Mouse (Mus musculus) cerebellum, postnatal 14 days (tissue): ENCODE results near the gene Pln.

ENCODE experiments used
- DNase-seq, 2 experiments: peaks; one replicate each; pipeline ENCODE4 v3.0.0; 2021; ENCODE audit warnings: mixed read lengths in 2 of 2

Gene Pln

DNA sequence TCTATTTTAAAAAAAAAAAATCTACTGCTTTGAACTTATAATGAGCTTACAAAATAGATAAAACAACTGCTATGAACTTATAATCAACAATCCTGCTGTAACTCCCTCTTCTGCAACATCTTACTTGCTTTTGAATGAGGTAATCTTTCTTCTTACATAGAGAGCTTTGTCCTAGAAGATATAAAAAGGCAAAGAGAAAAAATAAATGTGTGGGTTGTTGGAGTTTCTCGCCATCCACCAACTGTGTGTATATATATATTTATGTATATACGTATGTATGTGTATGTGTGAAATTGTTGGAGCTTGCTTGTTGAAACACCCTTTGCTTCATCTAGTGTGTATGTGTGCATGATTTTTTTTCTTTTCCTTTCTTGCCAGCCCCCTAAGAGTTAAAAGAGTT lies 29.8 kb downstream of the Pln start:
- DNase-seq = no peak

DNA sequence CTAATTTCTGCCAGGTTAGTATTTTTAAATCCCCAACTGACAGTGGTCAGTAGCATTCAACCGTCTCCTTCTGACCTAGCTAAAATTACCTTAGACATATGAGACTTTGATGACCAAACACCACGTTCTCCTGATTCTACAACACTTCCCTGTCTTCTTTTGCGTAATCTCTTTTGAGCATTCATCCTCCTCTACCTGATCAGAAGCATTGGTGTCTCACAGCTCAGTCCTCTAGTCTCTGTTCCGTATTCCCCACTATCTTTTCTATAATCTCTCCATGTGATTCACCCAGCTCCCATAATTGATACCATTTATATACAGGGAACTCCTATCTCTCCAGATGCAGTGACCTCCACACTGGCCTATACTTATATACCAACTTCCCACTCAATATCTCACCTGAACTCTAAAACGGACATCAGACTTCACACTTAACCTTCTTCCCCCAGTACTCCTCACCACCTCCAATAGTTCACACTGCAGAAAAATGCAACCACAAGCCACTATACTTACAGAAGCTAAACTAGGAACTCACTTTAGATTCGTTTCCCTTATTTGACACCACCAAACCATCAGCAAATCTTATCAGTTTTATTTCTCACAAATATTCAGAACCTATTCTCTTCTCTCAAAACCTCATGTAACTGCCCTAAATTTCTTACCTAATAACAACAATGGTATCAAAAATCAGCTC lies 36.6 kb downstream of the Pln start:
- no peak for DNase-seq

DNA sequence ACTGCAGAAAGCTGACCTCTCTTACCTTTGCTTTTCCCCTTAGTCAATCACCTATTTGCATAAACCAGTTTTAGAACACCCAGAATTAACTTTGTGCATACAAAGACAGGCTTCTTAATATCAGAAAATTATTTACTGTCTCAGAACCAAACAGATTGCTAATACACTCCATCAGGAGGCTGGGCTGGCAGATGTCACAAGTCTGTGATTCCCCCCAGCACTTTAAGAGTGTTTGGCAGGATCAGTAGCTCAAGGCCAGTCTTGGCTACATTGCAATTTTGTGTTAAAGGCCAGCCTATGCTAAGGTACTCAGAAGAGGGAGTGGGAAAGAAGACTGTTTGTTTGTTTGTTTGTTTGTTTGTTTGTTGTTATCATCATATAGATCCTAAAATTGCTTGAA lies 39.6 kb downstream of the Pln start:
- DNase-seq = peak; percentile 37 to 57

DNA sequence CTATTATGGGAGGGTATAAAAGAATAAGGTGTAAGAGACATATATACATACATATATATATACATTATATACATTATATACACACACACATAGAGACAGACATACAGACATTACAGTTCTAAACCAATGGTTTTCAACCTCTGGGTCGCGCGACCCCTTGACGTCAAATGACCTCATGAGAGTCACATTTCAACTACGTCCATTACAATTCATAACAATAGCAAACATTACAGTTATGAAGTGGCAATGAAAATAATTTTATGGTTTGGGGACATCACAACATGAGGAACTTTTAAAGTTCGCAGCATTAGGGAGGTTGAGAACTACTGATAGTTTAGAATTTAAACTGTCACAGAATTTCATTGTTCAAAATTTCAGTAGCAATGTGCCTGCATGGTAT lies 40.8 kb downstream of the Pln start:
- no peak for DNase-seq

DNA sequence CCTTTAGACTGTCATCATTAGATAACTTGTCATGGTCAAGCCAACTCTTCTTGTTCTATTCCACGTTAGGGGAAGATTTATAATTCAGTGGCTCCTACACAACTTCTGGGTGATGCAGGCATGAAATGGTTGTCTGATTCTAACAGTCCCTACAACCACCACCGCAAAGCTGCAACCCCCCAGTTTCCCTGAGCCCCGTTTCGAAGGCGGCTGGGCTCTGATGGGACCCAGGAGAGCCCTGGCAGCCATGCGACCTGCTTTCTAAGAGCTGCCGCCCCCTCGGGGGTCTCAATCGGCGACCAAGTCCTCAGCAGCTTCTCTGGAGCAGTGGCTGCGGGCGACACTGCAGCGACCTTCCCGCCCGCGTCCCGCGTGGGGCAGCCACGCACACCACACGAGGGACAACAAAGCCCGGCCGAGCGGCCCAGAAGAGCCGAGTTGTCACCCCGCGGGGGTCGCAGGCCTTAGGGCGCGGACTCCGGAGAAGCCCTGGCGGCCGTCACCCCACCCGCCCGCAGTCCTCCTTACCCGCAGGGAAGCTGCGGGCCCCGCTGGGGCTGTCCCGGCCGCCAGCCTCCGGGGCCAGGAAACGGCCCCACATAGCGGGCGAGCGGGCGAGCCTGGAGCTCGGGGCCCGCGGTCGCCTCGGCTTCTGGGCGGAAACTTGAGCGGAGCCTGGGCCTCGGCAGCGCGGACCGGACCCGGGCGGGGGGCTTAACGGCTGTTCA lies 41.7 kb downstream of the Pln start:
- peak; percentile 76 for DNase-seq

DNA sequence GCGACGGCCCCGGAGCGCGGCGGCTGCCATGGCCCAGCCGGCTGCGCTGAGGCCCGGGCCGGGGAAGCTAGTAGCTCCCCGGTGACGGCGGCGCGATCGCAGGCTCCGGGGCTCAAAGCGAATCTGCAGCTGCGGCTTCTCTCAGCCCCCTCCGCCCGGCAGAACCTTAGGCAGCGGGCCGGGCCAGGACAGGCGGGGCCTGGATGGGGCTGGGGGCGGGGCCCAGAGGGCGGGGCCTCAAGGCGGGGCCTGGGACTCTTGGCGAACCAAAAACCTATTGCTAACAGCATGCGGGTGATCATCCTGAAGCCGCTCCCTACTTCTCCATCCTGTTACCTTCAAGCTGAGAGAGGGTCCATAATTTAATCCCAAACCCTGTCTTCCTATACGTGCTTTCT lies 42.2 kb downstream of the Pln start, which contains the start of gene Cep85l:
Gene Cep85l (minus strand): TSS at position 239 of the 398 bp plus-strand sequence.
- peak; percentile 94 to 95 for DNase-seq

DNA sequence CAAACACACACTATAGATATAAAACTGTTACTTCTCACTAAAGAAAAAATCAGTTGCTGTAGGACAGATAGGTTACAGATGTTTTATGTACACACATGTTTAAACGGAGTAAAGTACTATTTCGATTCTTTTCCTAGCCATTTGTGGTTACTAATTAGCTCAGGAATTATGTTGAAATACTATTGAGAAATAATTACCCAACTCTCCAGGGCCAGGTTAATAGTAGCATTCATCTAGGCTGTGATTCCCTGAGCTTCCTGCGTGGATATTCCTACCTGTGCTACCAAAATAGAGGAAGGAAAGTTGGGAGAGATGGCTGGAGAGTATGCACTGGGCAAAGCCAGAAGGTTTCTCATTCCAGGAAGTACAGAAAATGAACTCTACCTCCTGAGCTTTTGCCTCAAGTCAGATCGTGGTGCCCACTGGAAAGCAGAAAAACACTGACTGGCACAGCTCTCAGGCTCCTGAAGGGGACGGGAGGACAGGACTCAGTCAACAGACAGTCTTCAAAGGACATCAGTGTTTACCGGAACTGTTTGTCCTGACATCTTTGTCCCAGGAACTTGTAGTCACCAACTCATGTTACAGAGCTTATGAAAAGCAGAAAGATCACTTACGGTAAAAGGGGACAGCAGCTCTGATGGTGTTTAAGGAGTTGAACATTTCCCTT lies 45.4 kb downstream of the Pln start:
- DNase-seq = no peak

DNA sequence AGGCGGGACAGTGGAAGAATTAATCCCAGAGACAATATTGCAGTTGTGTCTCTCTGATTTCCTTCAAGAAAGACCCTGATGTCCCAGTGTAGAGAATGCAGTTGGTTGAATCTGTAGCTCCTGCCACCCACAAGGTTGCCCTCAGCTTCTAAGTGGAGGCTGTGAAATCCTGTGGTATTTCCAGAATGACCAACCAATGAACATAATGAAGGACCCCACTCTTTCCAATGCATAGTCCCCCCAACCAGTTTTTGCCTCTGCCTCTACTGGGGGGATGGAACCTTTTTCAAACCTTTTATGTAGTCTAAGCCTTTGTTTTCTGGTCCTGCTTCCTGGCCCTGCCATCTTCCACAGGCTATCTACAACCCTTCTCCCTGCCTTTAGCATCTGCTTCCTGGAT lies 47.4 kb downstream of the Pln start:
- no peak for DNase-seq

DNA sequence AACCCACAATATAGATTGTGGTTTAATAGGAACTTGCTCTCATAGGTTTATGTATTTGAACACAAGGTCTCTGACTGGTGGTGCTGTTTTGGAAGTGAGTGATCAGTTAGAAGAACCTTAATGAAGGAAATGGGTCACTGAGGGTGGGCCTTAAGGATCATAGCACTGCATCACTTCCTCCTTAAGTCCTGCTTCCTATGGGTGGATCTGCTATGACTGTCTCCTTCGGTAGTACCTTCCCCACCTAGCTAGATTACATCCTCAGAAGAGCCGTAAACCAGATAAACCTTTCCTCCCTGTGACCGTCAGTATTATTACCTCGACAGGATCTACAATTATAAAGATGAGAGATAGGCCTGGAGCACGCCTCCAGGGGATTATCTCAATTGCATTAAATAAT lies 48.0 kb downstream of the Pln start:
- no peak for DNase-seq

DNA sequence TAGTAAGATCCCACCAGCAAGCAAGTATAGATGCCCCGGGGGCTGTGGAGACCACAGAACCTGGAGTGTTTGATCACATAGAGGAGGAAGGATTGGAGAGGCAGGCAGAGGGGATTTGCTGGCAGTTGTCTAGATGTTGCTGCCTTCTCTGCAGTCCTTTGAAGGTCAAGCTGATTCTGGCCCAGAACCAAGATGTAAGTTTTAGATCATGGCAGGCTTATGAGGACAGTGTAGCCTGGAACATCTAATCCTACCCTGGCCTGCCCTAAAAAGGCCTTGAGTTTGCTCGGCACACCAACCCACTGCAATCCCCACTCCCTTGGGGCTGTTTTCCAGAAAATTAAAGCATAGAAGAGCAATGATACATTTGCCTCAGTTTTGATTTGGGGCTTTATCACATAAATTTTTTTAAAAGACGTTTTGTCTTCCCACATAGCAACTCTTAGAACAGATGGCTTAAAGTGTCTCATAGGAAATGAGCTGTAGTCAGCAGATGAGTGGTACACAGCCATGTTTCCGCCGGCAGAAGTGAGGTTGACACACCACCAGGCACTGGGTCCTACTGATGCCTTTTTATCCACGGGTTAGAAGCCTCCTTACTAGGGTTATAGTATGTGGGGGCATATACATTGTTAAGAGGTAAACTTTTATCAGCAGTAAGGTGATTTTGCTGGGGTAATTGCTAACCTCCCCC lies 50.9 kb downstream of the Pln start:
- DNase-seq = no peak

DNA sequence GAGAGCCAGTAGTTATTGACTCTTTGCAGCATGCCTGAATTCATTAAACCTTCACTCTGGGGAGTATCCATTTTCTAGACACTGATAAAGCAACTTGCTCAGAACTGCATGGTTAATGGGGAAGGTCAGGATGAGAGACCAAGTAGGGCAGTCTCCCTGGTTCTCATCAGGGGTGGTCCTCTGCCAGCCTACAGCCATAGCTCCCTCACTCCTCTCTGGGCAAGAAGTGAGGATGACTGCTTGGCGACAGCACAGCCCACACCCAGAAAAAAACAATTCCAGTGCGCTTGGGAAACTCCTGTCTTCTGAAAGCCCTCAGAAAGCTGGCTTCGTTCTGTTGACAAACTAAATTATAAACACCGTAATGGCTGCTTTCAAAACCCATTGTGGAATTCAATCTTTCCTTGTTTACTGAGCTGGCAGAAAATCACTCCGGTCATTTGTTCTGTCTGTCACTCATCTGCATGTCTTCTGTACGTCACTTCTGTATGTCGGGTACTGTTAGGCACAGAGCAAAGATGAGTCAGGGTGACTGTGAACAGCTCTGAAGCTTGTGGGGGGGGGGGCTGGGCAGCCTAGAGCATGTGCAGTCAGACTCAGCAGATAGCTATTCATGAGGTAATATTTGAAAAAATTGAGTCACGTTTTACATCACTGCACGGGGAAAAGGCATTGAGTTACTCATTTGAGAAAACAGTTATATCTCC lies 57.6 kb downstream of the Pln start:
- DNase-seq = no peak
